Mouse (Mus musculus) spleen, adult 18-20 months (tissue): ENCODE results near the gene Gm20661.

Experiments
- DNase-seq, 2 experiments: peaks; one replicate each; pipeline ENCODE4 v3.0.0; 2022; ENCODE audit warnings: mixed read lengths in 2 of 2

The Gm20661 gene

GRCm38 (mm10) chr9:107982681-107983346 lies at the start of gene Gm20661:
Gm20661 (plus strand) TSS chr9:107983058.
- peak; percentile 24 to 38 for DNase-seq

DNA sequence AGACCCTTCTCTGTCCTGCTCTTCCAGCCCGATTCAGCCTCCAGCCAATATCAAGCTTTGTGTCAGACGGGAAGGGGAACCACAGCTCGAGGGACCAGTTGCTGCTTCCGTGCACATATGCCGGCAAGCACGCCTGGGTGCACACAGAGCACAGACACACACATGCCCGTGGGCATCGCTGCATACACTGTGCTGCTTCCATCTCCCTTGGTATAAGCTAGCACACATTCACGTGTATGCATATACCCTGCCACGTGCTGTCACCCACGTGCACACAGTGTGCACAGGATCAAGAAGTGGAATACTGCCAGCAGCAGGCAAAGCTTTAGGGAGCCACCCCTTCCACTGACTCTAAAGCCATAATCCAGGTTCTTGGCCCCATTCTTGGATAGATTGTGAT lies 48.7 kb upstream of the Gm20661 start:
- no peak for DNase-seq

DNA sequence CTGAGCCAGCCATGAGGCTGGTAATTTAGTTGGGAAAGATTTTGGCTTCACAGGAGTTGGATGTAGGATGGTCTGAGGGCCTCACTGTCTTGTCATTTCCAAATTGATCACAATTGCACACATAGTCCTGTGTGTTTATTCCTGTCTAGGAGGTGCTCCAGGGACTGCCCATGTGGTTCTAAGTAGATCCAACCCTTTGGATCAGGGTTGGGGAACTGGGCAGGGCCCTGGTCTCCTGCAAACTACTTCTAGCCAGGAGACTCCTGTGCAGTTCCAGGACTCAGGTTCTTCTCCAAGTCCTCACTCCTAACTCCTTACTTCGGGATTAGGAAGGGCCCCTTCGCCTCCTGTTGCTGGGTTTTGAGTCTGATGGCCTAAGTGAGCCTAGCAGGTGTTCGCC lies 47.5 kb upstream of the Gm20661 start, which contains the start of gene Camkv:
Camkv (plus strand) TSS at position 301 of the 400 bp plus-strand sequence.
- no peak for DNase-seq

- DNase-seq = peak in 1 of 2 experiments; percentile 22
Observed at GRCm38 (mm10) chr9:107935790-107936214, 47.1 kb upstream of the Gm20661 start.

GRCm38 (mm10) chr9:107936215-107936822 lies 46.5 kb upstream of the Gm20661 start:
- no peak for DNase-seq

DNA sequence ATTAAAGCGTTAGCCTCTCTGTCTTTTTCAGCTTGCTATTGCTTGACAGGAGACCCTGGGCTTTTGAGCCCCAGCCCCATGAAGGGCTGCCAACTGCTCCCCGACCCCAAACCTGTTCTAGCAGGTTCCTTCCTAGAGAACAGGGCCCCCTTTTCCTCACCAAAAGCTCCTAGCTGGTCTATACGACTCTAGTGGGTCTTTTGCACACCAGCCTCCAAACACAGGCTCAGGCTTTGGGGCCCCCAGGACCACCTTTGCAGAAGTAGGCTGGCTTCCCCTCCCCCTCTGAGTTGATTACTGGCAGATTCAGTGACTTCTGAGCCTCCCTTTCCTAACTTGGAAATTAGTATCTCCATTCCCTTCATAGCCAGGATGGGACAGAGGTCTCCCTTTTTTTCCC lies 46.0 kb upstream of the Gm20661 start:
- DNase-seq = no peak

DNA sequence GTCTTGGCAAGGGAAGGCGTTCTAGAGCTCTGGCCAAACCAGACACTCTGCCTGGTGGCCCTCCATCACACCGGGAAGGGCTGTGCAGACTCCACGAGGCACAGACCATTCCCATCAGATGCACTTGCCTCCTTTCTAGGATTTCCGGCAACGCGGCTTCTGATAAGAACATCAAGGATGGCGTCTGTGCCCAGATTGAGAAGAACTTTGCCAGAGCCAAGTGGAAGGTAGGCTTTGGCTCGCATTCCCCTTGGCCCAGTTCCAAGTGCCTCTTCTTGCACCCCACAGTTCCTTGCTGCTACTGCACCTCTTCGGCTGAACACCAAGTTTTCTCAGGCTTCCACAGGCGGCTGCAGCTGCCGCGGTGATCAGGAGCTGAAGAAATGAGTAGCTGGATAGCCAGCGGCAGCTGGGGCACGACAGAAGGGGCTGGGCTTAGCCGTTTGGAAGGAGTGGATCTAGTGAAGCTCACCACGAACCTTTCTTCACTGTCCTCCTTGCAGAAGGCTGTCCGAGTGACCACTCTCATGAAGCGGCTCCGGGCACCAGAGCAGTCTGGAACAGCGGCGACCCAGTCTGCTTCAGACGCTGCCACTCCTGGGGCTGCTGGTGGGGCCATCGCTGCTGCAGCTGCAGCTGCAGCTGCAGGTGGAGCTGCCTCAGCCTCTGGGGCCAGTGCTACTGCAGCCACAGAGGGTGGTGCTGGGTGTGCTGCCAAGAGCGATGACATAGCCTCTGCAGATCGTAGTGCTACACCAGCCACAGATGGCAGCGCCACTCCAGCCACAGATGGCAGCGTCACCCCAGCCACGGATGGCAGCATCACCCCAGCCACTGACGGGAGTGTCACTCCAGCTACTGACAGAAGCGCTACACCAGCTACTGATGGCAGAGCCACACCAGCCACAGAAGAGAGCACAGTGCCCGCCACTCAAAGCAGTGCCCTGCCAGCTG lies 35.3 kb upstream of the Gm20661 start:
- DNase-seq = no peak

GRCm38 (mm10) chr9:107949184-107949921 lies 33.5 kb upstream of the Gm20661 start:
- DNase-seq = no peak

DNA sequence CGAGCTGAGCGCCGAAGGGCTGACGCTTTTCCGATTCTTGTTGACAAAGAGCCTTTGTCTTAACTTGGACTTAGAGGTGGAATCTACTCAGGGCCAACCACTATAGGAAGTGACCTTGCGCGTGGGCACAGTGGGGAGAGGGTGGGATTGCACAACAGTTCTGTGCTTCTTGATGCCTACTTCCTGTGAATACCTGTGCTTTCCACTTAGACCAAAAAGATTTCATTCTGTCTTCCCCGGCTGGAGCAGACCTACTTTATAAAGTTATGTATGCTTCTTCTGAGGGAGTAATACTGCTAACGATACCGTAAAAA lies 33.0 kb upstream of the Gm20661 start, which contains the start of gene Traip:
Traip (plus strand) TSS at position 215 of the 314 bp plus-strand sequence.
- DNase-seq = no peak

DNA sequence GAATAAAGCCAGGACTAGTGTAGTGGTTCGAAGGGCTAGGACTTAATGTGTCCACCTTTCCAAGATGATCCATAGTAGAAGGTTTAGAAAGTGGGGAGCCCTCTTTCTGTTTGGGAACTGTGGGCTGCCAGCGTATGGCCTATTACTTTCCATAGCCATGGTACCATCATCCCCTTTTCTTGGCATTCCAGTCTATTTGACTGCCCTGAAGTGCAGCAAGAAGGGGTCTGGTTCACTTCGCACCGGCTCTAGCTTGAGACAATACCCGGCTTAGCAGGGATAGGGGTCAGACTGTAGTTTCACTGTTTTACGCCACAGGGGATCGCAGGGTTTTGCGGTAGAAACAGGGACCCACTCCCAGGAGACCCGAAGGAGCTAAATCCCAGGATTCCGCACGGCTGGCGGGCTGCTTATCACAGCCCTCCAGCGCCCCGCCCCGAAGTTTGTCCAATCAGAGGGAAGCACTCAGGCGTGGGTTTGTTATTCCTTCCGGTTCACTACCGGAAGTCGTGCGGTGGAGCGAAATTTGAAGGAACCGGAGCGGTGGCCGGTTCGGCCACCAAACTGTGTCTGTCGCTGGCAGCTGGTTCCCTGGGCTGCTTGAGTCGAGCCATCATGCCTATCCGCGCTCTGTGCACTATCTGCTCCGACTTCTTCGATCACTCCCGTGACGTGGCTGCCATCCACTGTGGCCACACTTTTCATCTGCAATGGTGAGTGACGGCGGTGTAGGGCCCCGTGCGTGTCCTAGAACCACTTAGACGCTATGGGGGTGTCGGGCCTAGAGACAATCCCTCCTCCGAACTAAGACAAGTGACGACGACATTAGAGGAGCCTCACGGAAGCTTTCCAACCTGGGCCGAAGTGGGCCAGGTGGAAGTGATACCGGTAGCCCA lies 32.1 kb upstream of the Gm20661 start:
- peak; percentile 72 to 82 for DNase-seq

DNA sequence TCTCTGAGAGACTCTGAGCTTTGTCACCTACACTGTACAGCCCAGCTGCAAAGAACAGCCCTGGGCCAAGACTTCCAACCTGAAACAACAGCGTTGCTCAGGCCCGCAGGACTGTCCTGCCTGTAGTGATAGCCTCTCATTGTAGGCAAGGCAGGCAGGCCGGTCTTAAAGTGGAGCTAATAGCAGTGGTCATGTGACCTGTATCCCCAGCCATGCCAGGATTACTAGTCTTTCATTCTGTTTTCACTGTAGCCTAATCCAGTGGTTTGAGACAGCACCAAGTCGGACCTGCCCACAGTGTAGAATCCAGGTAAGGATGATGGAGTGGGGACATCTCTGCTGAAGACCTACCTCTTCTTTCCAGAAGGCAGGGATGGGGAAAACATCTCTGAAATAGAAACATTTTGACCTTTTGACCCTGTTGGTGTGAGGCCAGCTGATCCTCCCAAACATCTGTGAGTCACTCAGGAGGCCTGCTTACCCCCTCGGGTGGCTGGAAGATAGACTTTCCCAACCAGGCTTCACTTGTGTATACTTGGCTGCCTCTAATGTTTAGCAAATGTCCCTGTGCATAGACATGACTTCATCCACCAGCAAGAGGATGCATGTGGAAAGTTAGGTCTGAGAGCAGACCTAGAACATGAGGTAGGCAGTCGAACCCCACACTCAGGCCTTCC lies 27.1 kb upstream of the Gm20661 start:
- no peak for DNase-seq

GRCm38 (mm10) chr9:107957141-107957540 lies 25.7 kb upstream of the Gm20661 start:
- DNase-seq = no peak

DNA sequence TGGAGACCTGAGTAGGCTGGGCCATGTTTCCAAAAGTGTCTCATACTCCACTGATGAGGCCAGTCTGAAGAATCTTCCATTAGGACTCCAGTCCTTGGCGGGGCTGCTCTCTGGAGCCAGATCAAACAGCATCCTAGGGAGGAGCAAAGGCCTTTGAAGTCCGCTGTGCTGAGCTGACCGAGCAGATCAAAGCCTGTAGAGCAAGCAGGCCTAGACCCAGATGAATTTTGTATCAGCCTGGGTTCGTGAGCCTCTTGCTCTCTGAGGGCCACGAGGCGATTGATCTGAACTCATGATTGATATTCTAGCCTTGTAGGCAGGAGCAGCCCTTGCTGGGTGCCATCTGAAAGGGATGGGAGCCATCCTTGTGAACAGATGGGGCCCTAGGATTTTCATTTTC lies 23.0 kb upstream of the Gm20661 start:
- DNase-seq = no peak

- DNase-seq = no peak
Observed at GRCm38 (mm10) chr9:107960928-107961327, 21.9 kb upstream of the Gm20661 start.

- DNase-seq = no peak
Observed at GRCm38 (mm10) chr9:107961351-107961762, 21.5 kb upstream of the Gm20661 start.

DNA sequence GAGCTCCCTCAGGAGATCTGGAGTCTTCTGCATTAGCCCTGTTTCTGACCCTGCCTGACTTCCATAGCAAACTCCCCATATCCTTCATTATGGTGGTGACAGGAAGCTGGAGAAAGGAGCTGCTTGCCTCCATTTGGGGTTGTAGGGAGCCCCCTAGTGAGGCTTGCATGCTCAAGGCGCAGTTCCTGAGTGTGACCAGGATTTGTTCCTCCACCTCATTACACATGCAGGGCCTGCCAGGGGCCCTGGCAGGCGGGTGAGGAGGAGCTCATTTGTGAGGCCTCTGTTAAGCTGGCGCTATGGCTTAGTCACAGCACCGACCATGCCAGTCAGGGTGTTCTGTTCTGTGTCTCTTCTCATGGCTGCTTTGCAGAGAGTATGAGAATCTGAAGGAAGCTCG lies 21.0 kb upstream of the Gm20661 start:
- no peak for DNase-seq

- DNase-seq = no peak
Observed at GRCm38 (mm10) chr9:107962916-107963315, 19.9 kb upstream of the Gm20661 start.

DNA sequence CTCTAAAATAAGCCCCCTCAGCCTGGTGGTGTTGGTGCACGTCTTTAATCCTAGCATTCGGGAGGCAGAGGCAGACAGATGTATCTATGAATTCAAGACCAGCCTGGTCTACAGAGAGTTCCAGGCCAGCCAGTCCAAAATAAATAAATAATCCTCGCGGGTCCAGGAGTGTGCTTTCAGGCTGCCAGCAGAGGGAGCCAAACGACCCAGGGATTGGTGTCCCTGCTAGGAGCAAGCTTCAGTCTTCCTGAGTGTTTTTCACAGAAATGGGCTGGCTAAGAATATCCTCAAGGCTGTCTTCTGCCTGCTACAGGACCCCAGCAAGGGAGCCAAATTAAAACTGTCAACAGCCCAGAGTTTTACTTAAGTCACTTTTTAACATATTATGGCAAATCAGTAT lies 19.2 kb upstream of the Gm20661 start:
- DNase-seq = peak; percentile 60 to 71

GRCm38 (mm10) chr9:107964681-107965080 lies 18.2 kb upstream of the Gm20661 start:
- no peak for DNase-seq

DNA sequence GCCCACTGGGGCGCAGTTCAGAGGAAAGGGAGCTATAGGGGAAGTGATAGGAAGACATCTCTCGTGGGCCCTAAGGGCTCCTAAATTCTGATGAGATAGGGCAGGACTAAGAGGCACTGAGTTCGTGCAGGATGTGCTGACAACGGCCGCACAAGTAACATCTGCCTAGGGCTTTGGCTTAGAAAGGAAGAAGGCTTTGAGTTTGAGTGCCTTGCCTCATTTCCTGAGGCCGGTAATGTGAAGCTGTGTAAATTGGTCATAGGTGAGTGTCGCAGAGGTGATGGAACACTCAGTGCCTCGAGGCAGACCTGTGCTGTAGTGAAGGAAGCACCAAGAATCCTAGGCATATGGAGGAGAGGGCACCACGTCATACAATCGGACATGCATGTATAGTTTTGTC lies 16.2 kb upstream of the Gm20661 start:
- no peak for DNase-seq

DNA sequence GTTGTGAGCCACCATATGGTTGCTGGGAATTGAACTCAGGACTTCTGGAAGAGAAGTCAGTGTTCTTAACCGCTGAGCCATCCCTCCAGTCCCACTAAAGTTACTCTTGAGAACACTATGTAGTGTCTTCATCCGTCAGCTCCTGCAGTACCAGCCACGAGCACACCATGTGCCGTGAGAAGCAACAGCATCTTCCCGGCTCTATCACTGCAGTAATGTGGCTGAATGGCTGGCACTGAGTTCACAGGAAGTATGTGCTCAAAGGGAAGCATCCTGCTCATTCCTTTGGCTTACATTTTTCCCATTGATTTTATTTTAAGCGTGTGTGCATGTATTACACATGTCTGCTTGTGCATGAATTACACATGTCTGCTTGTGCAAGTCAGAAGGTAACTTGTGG lies 15.4 kb upstream of the Gm20661 start:
- DNase-seq = no peak
